Mouse (Mus musculus): ENCODE data around the gene H2-Q4. TPM values are rescaled to one million over a fixed set of nuclear protein-coding genes. Genes with fewer than 3 reads are reported as not detected.
"Not testable (repeated sequence)": the region's sequence is repeated elsewhere in the genome, so short reads cannot be mapped to it uniquely, and the experiment has no call there.

The H2-Q4 gene
- polyA plus RNA-seq (2015; fragmentation: Nextera tagmentation; extraction: Ambion mirVana) = 4.1 and 5.6 TPM in 2 replicates

DNA sequence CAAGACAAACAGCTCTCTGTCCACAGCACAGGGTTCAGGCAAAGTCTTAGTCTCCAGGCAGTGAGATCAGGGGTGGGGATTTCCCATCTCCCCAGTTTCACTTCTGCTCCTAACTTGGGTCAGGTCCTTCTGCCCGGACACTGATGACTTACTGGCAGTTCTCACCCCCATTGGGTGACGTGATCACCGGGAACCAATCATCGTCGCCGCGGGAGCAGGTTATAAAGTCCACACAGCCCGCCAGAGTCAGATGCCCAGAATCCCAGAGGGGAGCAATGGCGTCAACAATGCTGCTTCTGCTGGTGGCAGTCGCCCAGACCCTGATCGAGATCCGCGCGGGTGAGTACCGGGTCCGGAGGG, at the start of gene H2-Q4:
Gene H2-Q4, plus strand, starts transcription at position 249 of the 360 bp plus-strand sequence.
- Histone ChIP-seq H3K27me3 (ENCODE audit: insufficient read depth, low read length) (no peaks in the 10 kb centered on the region), H3K9ac (replicated peaks) (peak within 1 kb of the TSS; percentile 63), H3K4me3 (ENCODE audit: low read depth, low read length) (peak within 1 kb of the TSS; percentile 62), H3K4me1 (ENCODE audit: insufficient read depth) (0 out of 2 replicates have a peak, but pooled peaks cover 3% of the 10 kb centered on the region), H3K4me2 (ENCODE audit: low read depth, low read length) (peak within 1 kb of the TSS; percentile 73), H3K36me3 (replicated peaks; ENCODE audit: insufficient read depth, low read length) (no peaks in the 10 kb centered on the region), H3K27ac (ENCODE audit: low read depth) (peak within 1 kb of the TSS; percentile 68), H3K9me3 (ENCODE audit: low read length) (no peaks in the 10 kb centered on the region)
- TF ChIP-seq EP300 (IDR thresholded peaks at IDR 0.05; ENCODE audit: low read depth) = no peak
- no peak for TF ChIP-seq CTCF (IDR thresholded peaks at IDR 0.05; ENCODE audit: low read depth)
- DNase-seq = peak; percentile 90
- under 1% methylated on average over 16 of the region's 16 CpGs for WGBS (ENCODE audit: insufficient replicate concordance)
- peak; percentile 96 for ATAC-seq

DNA sequence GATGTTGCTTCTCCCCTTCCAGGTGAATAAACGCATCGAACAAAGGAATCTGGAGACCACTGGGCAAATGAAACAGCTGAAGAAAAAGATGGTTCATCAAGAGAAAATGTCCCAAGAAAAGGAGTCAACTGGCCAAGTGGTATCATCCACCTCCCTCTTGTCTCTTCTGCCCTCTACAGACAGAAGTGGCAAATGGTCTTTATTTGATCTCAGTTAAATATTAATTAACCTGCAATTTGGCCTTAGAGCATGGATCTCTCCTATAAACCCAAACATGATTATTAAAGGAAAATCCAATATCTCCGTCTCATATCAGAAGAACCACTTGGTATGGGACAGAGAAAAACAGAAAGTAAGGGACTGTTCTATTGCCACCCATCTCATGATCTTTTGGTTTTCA, 49.7 kb upstream of the H2-Q4 start:
- not testable (repeated sequence) for DNase-seq; H3K4me1 ChIP-seq (ENCODE audit: insufficient read depth); H3K9me3 ChIP-seq (ENCODE audit: low read length); H3K27ac ChIP-seq (ENCODE audit: low read depth); H3K9ac ChIP-seq (replicated peaks); H3K4me2 ChIP-seq (ENCODE audit: low read depth, low read length); H3K36me3 ChIP-seq (replicated peaks; ENCODE audit: insufficient read depth, low read length); H3K27me3 ChIP-seq (ENCODE audit: insufficient read depth, low read length); ATAC-seq; H3K4me3 ChIP-seq (ENCODE audit: low read depth, low read length)
- peak; percentile 46 for TF ChIP-seq CTCF (IDR thresholded peaks at IDR 0.05; ENCODE audit: low read depth)
- 40% methylated on average over 3 of the region's 3 CpGs for WGBS (ENCODE audit: insufficient replicate concordance)

DNA sequence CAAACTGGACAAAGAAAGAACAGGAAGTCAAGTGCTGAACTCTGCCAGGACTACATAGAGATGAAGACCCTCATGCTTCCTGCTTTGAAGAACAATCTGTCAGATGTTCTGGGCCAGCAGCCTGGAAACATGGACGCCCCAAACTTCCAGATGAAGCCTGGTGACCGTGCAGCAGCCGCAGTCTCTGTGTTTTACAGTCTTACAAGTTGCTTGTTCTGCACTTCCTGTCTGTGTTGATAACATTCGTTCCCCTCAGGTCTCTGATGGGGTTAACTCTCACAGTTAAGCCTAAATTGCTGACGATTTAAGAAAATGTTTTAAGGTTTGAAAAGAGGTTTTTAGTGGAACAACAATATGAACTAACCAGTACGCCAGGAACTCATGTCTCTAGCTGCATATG, 47.9 kb upstream of the H2-Q4 start:
- 45% methylated on average over 6 of the region's 6 CpGs for WGBS (ENCODE audit: insufficient replicate concordance)
- not testable (repeated sequence) for H3K9ac ChIP-seq (replicated peaks); H3K27me3 ChIP-seq (ENCODE audit: insufficient read depth, low read length); DNase-seq; H3K4me2 ChIP-seq (ENCODE audit: low read depth, low read length); H3K27ac ChIP-seq (ENCODE audit: low read depth); H3K9me3 ChIP-seq (ENCODE audit: low read length); H3K4me3 ChIP-seq (ENCODE audit: low read depth, low read length); H3K36me3 ChIP-seq (replicated peaks; ENCODE audit: insufficient read depth, low read length); H3K4me1 ChIP-seq (ENCODE audit: insufficient read depth); ATAC-seq

DNA sequence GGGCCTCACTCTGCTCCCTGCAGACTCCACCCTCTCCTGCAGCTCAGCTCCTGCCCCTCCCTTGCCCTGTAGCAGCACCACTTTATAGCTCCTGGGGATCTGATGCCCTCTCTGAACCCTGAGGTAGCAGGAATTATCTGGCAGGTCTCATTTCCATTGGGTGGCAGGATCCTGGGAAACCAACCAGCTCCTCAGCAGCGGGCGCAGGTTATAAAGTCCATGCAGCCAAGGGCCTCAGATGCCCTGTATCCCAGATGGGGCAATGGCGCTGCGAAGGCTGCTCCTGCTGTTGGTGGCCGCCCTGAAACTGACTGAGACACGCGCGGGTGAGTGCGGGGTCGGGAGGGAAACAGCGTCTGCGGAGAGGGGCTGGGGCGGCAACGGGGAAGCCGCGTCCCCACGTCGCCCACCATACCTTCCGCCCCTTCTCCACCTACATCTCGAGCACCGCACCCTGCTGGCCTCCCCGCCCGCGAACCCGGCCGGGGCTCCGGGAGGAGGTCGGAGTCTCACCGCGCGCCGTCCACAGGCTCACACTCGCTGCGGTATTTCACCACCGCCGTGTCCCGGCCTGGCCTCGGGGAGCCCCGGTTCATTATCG, 37.2 kb upstream of the H2-Q4 start, which contains the start of gene H2-Q2:
Gene H2-Q2, plus strand, starts transcription at position 172 of the 601 bp plus-strand sequence.
- no peaks in the 10 kb centered on the region for H3K9me3 ChIP-seq (ENCODE audit: low read length)
- H3K36me3 ChIP-seq (replicated peaks; ENCODE audit: insufficient read depth, low read length) = no peaks in the 10 kb centered on the region
- no peak within 1 kb of the TSS for H3K27ac ChIP-seq (ENCODE audit: low read depth)
- H3K9ac ChIP-seq (replicated peaks) = peak within 1 kb of the TSS; percentile 6; the same call in 1 of the 2 replicates
- no peaks in the 10 kb centered on the region for H3K4me1 ChIP-seq (ENCODE audit: insufficient read depth)
- peaks cover 21% of the 10 kb centered on the region for H3K27me3 ChIP-seq (ENCODE audit: insufficient read depth, low read length)
- ATAC-seq (peak; percentile 66), DNase-seq (peak; percentile 24)
- peak within 1 kb of the TSS; percentile 70 for H3K4me2 ChIP-seq (ENCODE audit: low read depth, low read length)
- 3% methylated on average over 38 of the region's 40 CpGs for WGBS (ENCODE audit: insufficient replicate concordance)
- H3K4me3 ChIP-seq (ENCODE audit: low read depth, low read length) = peak within 1 kb of the TSS; percentile 49
- TF ChIP-seq EP300 (IDR thresholded peaks at IDR 0.05; ENCODE audit: low read depth) = no peak
- TF ChIP-seq CTCF (IDR thresholded peaks at IDR 0.05; ENCODE audit: low read depth) = no peak

DNA sequence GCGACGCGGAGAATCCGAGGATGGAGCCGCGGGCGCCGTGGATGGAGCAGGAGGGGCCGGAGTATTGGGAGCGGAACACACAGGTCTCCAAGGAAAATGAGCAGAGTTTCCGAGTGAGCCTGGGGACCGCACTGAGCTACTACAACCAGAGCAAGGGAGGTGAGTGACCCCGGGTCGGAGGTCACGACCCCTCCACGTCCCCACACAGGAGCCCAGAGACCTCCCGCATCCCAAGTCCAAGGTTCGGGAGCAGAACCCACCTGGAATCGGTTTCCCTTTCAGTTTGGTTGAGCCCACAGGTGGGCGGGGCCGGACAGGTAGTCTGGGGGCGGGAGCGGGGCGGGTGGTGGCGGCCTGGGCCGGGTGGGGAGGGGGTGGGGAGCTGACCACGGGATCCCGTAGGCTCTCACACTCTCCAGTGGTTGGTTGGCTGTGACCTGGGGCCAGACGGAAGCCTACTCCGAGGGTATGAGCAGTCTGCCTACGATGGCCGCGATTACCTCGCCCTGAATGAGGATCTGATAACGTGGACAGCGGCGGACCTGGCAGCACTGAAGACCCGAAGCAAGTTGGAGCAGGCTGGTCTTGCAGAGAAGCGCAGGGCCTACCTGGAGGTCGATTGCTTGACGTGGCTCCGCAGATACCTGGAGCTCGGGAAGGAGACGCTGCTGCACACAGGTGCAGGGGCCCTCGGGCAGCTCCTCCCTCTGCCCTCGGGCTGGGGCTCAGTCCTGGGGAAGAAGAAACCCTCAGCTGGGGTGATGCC, 36.5 kb upstream of the H2-Q4 start:
- Histone ChIP-seq H3K9ac (replicated peaks) (peak overlapping the region; percentile 6; the same call in 1 of the 2 replicates), H3K4me3 (ENCODE audit: low read depth, low read length) (peak overlapping the region; percentile 49), H3K4me1 (ENCODE audit: insufficient read depth) (no peaks in the 10 kb centered on the region), H3K27me3 (ENCODE audit: insufficient read depth, low read length) (peaks cover 21% of the 10 kb centered on the region), H3K27ac (ENCODE audit: low read depth) (no peak overlapping the region), H3K36me3 (replicated peaks; ENCODE audit: insufficient read depth, low read length) (no peaks in the 10 kb centered on the region), H3K4me2 (ENCODE audit: low read depth, low read length) (peak overlapping the region; percentile 70), H3K9me3 (ENCODE audit: low read length) (no peaks in the 10 kb centered on the region)
- peak; percentile 67 for DNase-seq
- peak; percentile 95 for ATAC-seq
- 4% methylated on average over 45 of the region's 46 CpGs for WGBS (ENCODE audit: insufficient replicate concordance)
- TF ChIP-seq EP300 (IDR thresholded peaks at IDR 0.05; ENCODE audit: low read depth) (no peak), CTCF (IDR thresholded peaks at IDR 0.05; ENCODE audit: low read depth) (no peak)

DNA sequence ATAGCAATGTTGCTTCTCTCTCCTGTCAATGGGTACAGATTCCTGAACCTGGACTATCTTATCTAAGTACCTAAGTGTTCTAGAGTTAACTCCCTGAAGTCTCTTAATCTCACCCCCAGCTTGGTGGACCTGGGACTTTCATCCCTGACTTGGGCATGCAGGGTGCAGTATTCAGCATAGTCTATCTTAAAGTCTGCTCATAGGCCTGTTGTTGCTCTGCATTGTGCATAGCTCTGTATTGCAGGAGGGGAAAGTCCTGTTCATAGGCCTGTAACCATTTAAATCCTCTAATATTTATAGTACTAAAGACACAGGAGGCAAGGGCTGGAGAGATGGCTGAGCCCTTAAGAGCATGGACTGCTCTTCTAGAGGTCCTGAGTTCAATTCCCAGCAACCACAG, 31.8 kb upstream of the H2-Q4 start:
- H3K4me2 ChIP-seq (ENCODE audit: low read depth, low read length); H3K27ac ChIP-seq (ENCODE audit: low read depth); H3K36me3 ChIP-seq (replicated peaks; ENCODE audit: insufficient read depth, low read length); H3K9ac ChIP-seq (replicated peaks); ATAC-seq; H3K9me3 ChIP-seq (ENCODE audit: low read length); DNase-seq; H3K27me3 ChIP-seq (ENCODE audit: insufficient read depth, low read length); H3K4me1 ChIP-seq (ENCODE audit: insufficient read depth); H3K4me3 ChIP-seq (ENCODE audit: low read depth, low read length): not testable (repeated sequence)

DNA sequence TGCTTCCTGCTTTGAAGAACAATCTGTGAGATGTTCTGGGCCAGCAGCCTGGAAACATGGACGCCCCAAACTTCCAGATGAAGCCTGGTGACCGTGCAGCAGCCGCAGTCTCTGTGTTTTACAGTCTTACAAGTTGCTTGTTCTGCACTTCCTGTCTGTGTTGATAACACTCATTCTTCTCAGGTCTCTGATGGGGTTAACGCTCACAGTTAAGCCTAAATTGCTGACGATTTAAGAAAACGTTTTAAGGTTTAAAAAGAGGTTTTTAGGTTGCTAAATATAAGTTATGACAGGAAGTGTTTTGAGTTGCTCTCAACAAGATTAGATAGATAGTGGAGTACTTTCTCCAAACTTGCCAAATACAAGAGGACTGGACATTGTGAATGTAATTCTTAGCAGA, 26.1 kb upstream of the H2-Q4 start:
- not testable (repeated sequence) for H3K27me3 ChIP-seq (ENCODE audit: insufficient read depth, low read length); ATAC-seq; H3K27ac ChIP-seq (ENCODE audit: low read depth); DNase-seq; H3K4me1 ChIP-seq (ENCODE audit: insufficient read depth); H3K4me3 ChIP-seq (ENCODE audit: low read depth, low read length); H3K36me3 ChIP-seq (replicated peaks; ENCODE audit: insufficient read depth, low read length); H3K4me2 ChIP-seq (ENCODE audit: low read depth, low read length); H3K9ac ChIP-seq (replicated peaks); H3K9me3 ChIP-seq (ENCODE audit: low read length)
- 26% methylated on average over 6 of the region's 6 CpGs for whole genome bisulfite sequencing (ENCODE audit: insufficient replicate concordance)

Measured in liver, postnatal 0 days (tissue).